Mouse (Mus musculus): ENCODE data around the gene Rgs3.

- TF ChIP-seq CTCF (IDR thresholded peaks at IDR 0.05; ENCODE audit: low read depth) (no peak), EP300 (IDR thresholded peaks at IDR 0.05; ENCODE audit: low read depth) (no peak)
Measured at GRCm38 (mm10) chr4:62659264-62659663, 99.6 kb downstream of the Rgs3 start.
